Mouse (Mus musculus) brain, embryonic 14.5 days (tissue): Measurements from ENCODE around the gene Vps13c.

Experiments used
- CTCF ChIP-seq: fragments of 200-500 bp; IDR thresholded peaks from 2 replicates; pipeline ENCODE4 v1.5.1; 2012; ENCODE audit warnings: inconsistent platforms, mild to moderate bottlenecking, moderate library complexity, borderline replicate concordance; ENCODE audit not compliant: insufficient read depth, insufficient read length; ENCODE audit errors: extremely low read depth
- POLR2A ChIP-seq: fragments of 200-500 bp; IDR thresholded peaks from 2 replicates; pipeline ENCODE4 v1.6.1; 2012; ENCODE audit warnings: mild to moderate bottlenecking, inconsistent platforms, borderline replicate concordance; ENCODE audit not compliant: poor library complexity, insufficient read depth, insufficient read length, severe bottlenecking; ENCODE audit errors: extremely low read depth

- no peak for TF ChIP-seq CTCF
- no peak for TF ChIP-seq POLR2A
Observed at GRCm38 (mm10) chr9:67961953-67962352, 121.8 kb downstream of the Vps13c start.
